Mouse (Mus musculus) MEL (cell line): ENCODE data around the gene 4930402F06Rik. TPM values are rescaled to one million over a fixed set of nuclear protein-coding genes. Genes with fewer than 3 reads are reported as not detected.

Source experiments
- DNase-seq: peaks from one replicate; pipeline ENCODE4 v3.0.0; 2011; ENCODE audit warnings: low read depth, low spot score
- H3K27ac ChIP-seq: 2 replicates; pipeline ENCODE4 v1.5.1; 2012; ENCODE audit warnings: low read depth, mild to moderate bottlenecking, control low read depth, low read length, moderate library complexity; ENCODE audit not compliant: control insufficient read depth
- H3K27me3 ChIP-seq, 2 experiments: fragments of 150-350 bp in 1 of 2; sonication (generic) in 1 of 2; 2 replicates each; pipeline ENCODE4 v1.6.1; 2012; ENCODE audit warnings: low read length in 2 of 2, mild to moderate bottlenecking in 2 of 2, improper control_type of control experiment in 1 of 2, moderate library complexity in 1 of 2; ENCODE audit not compliant: insufficient read depth in 2 of 2, control insufficient read depth in 1 of 2
- H3K36me3 ChIP-seq, 2 experiments: 2 replicates each; pipeline ENCODE4 v1.6.1; 2012 to 2014; ENCODE audit warnings: low read length in 2 of 2, improper control_type of control experiment in 1 of 2, inconsistent platforms in 1 of 2, mild to moderate bottlenecking in 1 of 2; ENCODE audit not compliant: insufficient read depth in 2 of 2, control insufficient read depth in 1 of 2
- H3K4me1 ChIP-seq, 2 experiments: fragments of 150-350 bp in 1 of 2; sonication (generic) in 1 of 2; 2 replicates each; pipeline ENCODE4 v1.6.1; 2012; ENCODE audit warnings: low read length in 2 of 2, improper control_type of control experiment in 1 of 2, mild to moderate bottlenecking in 1 of 2; ENCODE audit not compliant: insufficient read depth in 2 of 2, control insufficient read depth in 1 of 2
- H3K4me3 ChIP-seq, 2 experiments: fragments of 150-350 bp in 1 of 2; sonication (generic) in 1 of 2; 2 replicates each; pipeline ENCODE4 v1.5.1; 2012; ENCODE audit warnings: low read depth in 2 of 2, low read length in 2 of 2, mild to moderate bottlenecking in 2 of 2, moderate library complexity in 2 of 2, control low read depth in 1 of 2, improper control_type of control experiment in 1 of 2; ENCODE audit not compliant: control insufficient read depth in 1 of 2, insufficient read depth in 1 of 2
- H3K79me2 ChIP-seq: 2 replicates; pipeline ENCODE4 v1.6.1; 2012; ENCODE audit warnings: mild to moderate bottlenecking, low read length, moderate library complexity; ENCODE audit not compliant: control insufficient read depth, poor library complexity, insufficient read depth
- H3K9ac ChIP-seq: 2 replicates; pipeline ENCODE4 v1.6.1; 2012; ENCODE audit warnings: low read depth, mild to moderate bottlenecking, control low read depth, low read length, moderate library complexity; ENCODE audit not compliant: control insufficient read depth, poor library complexity, severe bottlenecking
- H3K9me3 ChIP-seq: fragments of 150-350 bp; sonication (generic); replicated peaks from 2 replicates; pipeline ENCODE4 v1.6.1; 2012; ENCODE audit warnings: mild to moderate bottlenecking, low read length, improper control_type of control experiment, moderate library complexity; ENCODE audit not compliant: insufficient read depth
- BHLHE40 ChIP-seq: IDR thresholded peaks from 2 replicates; pipeline ENCODE4 v1.6.1; 2012; ENCODE audit warnings: low read depth, mild to moderate bottlenecking, inconsistent platforms, low read length, improper control_type of control experiment, borderline replicate concordance
- CHD2 ChIP-seq: IDR thresholded peaks from 2 replicates; pipeline ENCODE4 v1.6.1; 2011; ENCODE audit warnings: low read length, improper control_type of control experiment
- E2F4 ChIP-seq: IDR thresholded peaks from 2 replicates; pipeline ENCODE4 v1.6.1; 2011; ENCODE audit warnings: low read depth, low read length, improper control_type of control experiment, borderline replicate concordance
- ELF1 ChIP-seq: IDR thresholded peaks from 2 replicates; pipeline ENCODE4 v1.6.1; 2014; ENCODE audit warnings: low read depth, mild to moderate bottlenecking, inconsistent platforms, low read length, improper control_type of control experiment, moderate library complexity
- EP300 ChIP-seq, 2 experiments: IDR thresholded peaks; 2 replicates each; pipeline ENCODE4 v1.6.1; 2011; ENCODE audit warnings: improper control_type of control experiment in 2 of 2, low read length in 2 of 2, low read depth in 1 of 2, mild to moderate bottlenecking in 1 of 2
- GABPA ChIP-seq: IDR thresholded peaks from 2 replicates; pipeline ENCODE4 v1.6.1; 2012; ENCODE audit warnings: low read depth, mild to moderate bottlenecking, inconsistent platforms, low read length, improper control_type of control experiment, moderate library complexity
- GATA1 ChIP-seq: IDR thresholded peaks from 2 replicates; pipeline ENCODE4 v1.6.1; 2011; ENCODE audit warnings: low read depth, low read length, improper control_type of control experiment
- HCFC1 ChIP-seq: IDR thresholded peaks from 2 replicates; pipeline ENCODE4 v1.6.1; 2012; ENCODE audit warnings: low read depth, mild to moderate bottlenecking, inconsistent platforms, low read length, improper control_type of control experiment, moderate library complexity
- KAT2A ChIP-seq: conservative IDR thresholded peaks from 2 replicates; pipeline ENCODE4 v1.6.1; 2012; ENCODE audit warnings: low read depth, low read length, improper control_type of control experiment, inconsistent platforms
- MYB ChIP-seq: IDR thresholded peaks from 2 replicates; pipeline ENCODE4 v1.6.1; 2011; ENCODE audit warnings: mild to moderate bottlenecking, low read depth, low read length, improper control_type of control experiment
- POLR2A ChIP-seq, 2 experiments: IDR thresholded peaks; 2 replicates each; pipeline ENCODE4 v1.6.1; 2011 to 2012; ENCODE audit warnings: low read length in 2 of 2, mild to moderate bottlenecking in 2 of 2, control low read depth in 1 of 2, improper control_type of control experiment in 1 of 2, low read depth in 1 of 2, moderate library complexity in 1 of 2; ENCODE audit not compliant: control insufficient read depth in 1 of 2, insufficient read depth in 1 of 2, poor library complexity in 1 of 2
- TAL1 ChIP-seq: IDR thresholded peaks from 2 replicates; pipeline ENCODE4 v1.6.1; 2012; ENCODE audit warnings: mild to moderate bottlenecking, inconsistent platforms, low read length, moderate library complexity, mixed read lengths
- TBP ChIP-seq: IDR thresholded peaks from 2 replicates; pipeline ENCODE4 v1.8.0; 2011; ENCODE audit warnings: low read depth, low read length, improper control_type of control experiment
- USF1 ChIP-seq: IDR thresholded peaks from 2 replicates; pipeline ENCODE4 v1.6.1; 2014; ENCODE audit warnings: low read depth, mild to moderate bottlenecking, inconsistent platforms, low read length, improper control_type of control experiment, moderate library complexity
- USF2 ChIP-seq, 2 experiments: IDR thresholded peaks; 2 replicates each; pipeline ENCODE4 v1.6.1; 2011 to 2012; ENCODE audit warnings: improper control_type of control experiment in 2 of 2, low read length in 2 of 2, borderline replicate concordance in 1 of 2, inconsistent platforms in 1 of 2, low read depth in 1 of 2, mild to moderate bottlenecking in 1 of 2; ENCODE audit not compliant: insufficient read depth in 1 of 2
- polyA plus RNA-seq, 2 experiments: library from polyadenylated mRNA; stranded (reverse) in 1 of 2; unstranded in 1 of 2; fragments of >175 nt in 1 of 2; fragments of >200 nt in 1 of 2; gene quantifications; 2 replicates each; pipeline versions ENCODE4 v1.2.1 to v1.2.4; 2012; ENCODE audit warnings: low replicate concordance in 2 of 2, low read depth in 1 of 2; ENCODE audit not compliant: insufficient read length in 2 of 2, insufficient read depth in 1 of 2, missing spikeins in 1 of 2
- total RNA-seq: library from RNA; depleted of rRNA; stranded (reverse); fragments of 300-350 nt; gene quantifications from 2 replicates; pipeline ENCODE4 v1.2.3, GENCODE M21; 2012

4930402F06Rik gene
- total and polyA plus RNA-seq, 3 experiments, result not detected

DNA sequence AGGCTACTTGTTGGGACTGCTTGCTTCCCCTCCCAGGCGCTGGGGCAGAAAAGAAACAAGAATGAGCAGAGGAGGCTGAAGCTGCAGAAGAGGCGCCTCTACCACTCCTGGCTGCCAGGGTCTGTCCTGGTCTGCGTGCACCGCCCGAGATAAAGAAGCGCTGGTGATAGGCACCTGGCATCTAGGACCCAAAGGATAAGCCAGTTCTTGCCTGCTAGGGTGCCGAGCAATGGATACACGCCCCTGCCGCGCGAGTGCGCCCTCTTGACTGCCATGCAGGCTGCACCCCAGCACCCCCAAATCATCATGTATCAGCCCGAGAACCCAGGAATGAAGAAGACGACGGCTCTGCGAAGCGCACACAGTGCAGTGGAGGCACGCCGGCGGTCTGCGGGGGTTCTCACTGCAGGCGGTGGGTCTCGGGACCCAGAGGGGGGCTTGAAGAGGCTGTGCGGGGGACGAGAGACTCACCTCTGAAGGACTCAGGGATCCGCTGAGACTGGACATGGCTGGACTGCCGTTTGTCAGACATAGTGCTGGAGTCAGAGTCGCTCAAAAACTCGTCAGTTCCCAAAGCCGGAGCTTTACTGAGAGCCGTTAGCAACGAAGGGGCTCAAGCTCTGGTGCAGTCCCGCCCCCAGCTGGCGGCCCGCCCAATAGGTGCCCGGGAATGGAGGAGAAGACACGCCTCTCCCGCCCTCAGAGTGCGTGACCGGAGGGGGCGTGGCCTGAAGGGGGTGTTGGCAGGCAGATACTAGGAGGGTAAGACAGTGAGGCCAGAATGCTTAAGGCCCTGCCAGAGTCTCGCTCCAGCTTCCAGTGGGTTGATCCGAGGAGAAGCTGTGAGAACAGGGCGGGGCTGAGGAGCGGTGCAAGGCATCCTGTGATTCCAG is 60.3 kb downstream of the 4930402F06Rik start, which contains the start of gene Stom (continued):
- TF ChIP-seq GATA1, result peak; percentile 84
- no peak for TF ChIP-seq USF2 (IDR thresholded peaks at IDR 0.05; ENCODE audit: borderline replicate concordance in 1 of 2, insufficient read depth in 1 of 2, low read depth in 1 of 2, low read length in 2 of 2)
- peak; percentile 93 for TF ChIP-seq TAL1
- TF ChIP-seq GABPA, result no peak

DNA sequence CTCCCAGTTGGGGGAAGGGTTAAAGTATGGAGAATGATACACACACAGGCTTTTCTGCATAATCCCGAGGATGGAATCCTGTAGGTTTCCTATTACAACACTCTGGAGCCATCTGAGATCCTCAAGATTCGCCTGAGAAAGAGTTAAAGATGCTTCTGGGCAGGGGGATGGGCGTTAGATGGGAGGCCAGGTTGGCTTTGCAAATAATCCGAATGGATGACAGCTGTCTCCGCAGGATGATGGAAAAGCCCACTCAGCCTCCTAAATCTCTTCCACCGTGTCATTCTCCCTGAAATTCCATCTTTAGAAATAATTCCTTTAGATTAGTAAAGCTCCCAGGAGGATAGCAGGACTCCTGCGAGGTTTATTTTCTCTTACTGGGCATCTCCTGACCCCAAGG is 61.4 kb downstream of the 4930402F06Rik start:
- H3K9me3 ChIP-seq, result no peaks in the 10 kb centered on the region
- no peak for TF ChIP-seq KAT2A
- TF ChIP-seq USF2 (IDR thresholded peaks at IDR 0.05; ENCODE audit: borderline replicate concordance in 1 of 2, insufficient read depth in 1 of 2, low read depth in 1 of 2, low read length in 2 of 2), result no peak
- TF ChIP-seq, all 39 proteins: peak for 0
- H3K79me2 ChIP-seq, result peaks cover 6% of the 10 kb centered on the region
- peaks cover 0 to 36% of the 10 kb centered on the region in 2 experiments; a peak in 2 of 4 replicates for H3K36me3 ChIP-seq
- no peaks in the 10 kb centered on the region for H3K27me3 ChIP-seq
- H3K4me1 ChIP-seq, result peaks cover 13 to 19% of the 10 kb centered on the region in 2 experiments
- peak overlapping the region; percentile 73 to 79 for H3K4me3 ChIP-seq
- H3K9ac ChIP-seq, result peak overlapping the region; percentile 79
- peak overlapping the region; percentile 92 for H3K27ac ChIP-seq
- DNase-seq, result no peak

GRCm38 (mm10) chr2:35333670-35334069 is 63.3 kb downstream of the 4930402F06Rik start:
- no peak for DNase-seq
- Histone ChIP-seq H3K79me2 (peaks cover 6% of the 10 kb centered on the region), H3K27ac (no peak overlapping the region), H3K9me3 (no peaks in the 10 kb centered on the region), H3K4me3 (no peak overlapping the region), H3K9ac (no peak overlapping the region), H3K4me1 (peaks cover 22 to 34% of the 10 kb centered on the region in 2 experiments), H3K36me3 (peaks cover 0 to 54% of the 10 kb centered on the region in 2 experiments; a peak in 2 of 4 replicates), H3K27me3 (no peaks in the 10 kb centered on the region)
- no peak for TF ChIP-seq USF1
- TF ChIP-seq EP300 (IDR thresholded peaks at IDR 0.05; ENCODE audit: low read depth in 1 of 2, low read length in 2 of 2), result no peak
- no peak for TF ChIP-seq HCFC1
- TF ChIP-seq KAT2A, result no peak
- no peak for TF ChIP-seq POLR2A (IDR thresholded peaks at IDR 0.05; ENCODE audit: control insufficient read depth in 1 of 2, insufficient read depth in 1 of 2, low read depth in 1 of 2, low read length in 2 of 2, poor library complexity in 1 of 2)
- no peak for TF ChIP-seq TBP
- no peak for TF ChIP-seq MYB
- no peak for TF ChIP-seq E2F4
- no peak for TF ChIP-seq GABPA
- no peak for TF ChIP-seq BHLHE40
- no peak for TF ChIP-seq ELF1
- TF ChIP-seq CHD2, result no peak
